In genomic region chr5:115072143-115072542, GRCm38 (mm10) we compare ENCODE assay signal across 8 mouse cellular contexts. TPM values are rescaled to one million over a fixed set of nuclear protein-coding genes. Genes with fewer than 3 reads are reported as not detected.
A peak's percentile ranks its signal among the peaks of the same experiment; 100 is the strongest.
DNase-seq lines count a peak whose midpoint lies in the region; ATAC-seq and TF ChIP-seq lines count a peak whose summit lies in the region.

No protein-coding gene starts in this region.

- peaks cover 16% of the 10 kb centered on the region for H3K79me2 ChIP-seq in MEL (ENCODE audit: control insufficient read depth, insufficient read depth, low read length, poor library complexity)

- DNase-seq in forebrain, embryonic 10.5 days (ENCODE audit: extremely low spot score, low spot score) = no peak
- peak; percentile 96 for DNase-seq in MEL (ENCODE audit: low read depth, low spot score)
- DNase-seq in kidney, postnatal 14 days = peak; percentile 20
- peak; percentile 36 to 53 for DNase-seq in lung, postnatal 4 days
- DNase-seq in ovary, adult 18-20 months (ENCODE audit: low spot score) = no peak
- DNase-seq in midbrain, embryonic 11.5 days (ENCODE audit: low spot score, missing footprints) = no peak

- no peaks in the 10 kb centered on the region for H3K4me1 ChIP-seq in forebrain, embryonic 10.5 days
- peaks cover 11% of the 10 kb centered on the region for H3K4me1 ChIP-seq in forebrain, embryonic 13.5 days
- H3K4me1 ChIP-seq in MEL (ENCODE audit: control insufficient read depth in 1 of 2, insufficient read depth in 2 of 2, low read length in 2 of 2) = peaks cover 34 to 73% of the 10 kb centered on the region in 2 experiments
- no peaks in the 10 kb centered on the region for H3K4me1 ChIP-seq in midbrain, embryonic 11.5 days (ENCODE audit: control insufficient read depth, insufficient read depth, low read length)

- H3K27ac ChIP-seq in forebrain, embryonic 10.5 days = peak overlapping the region; percentile 40; the same call in 1 of the 2 replicates
- no peak overlapping the region for H3K27ac ChIP-seq in forebrain, embryonic 13.5 days
- H3K27ac ChIP-seq in MEL (ENCODE audit: control insufficient read depth, low read depth, low read length) = peak overlapping the region; percentile 97
- H3K27ac ChIP-seq in midbrain, embryonic 11.5 days (ENCODE audit: low read depth, low read length) = no peak overlapping the region

- ATAC-seq in forebrain, embryonic 13.5 days = no peak
- ATAC-seq in erythroid progenitor cell, adult 5-6 weeks (replicated peaks; ENCODE audit: low FRiP score, poor library complexity, severe bottlenecking) = peak; percentile 64
- ATAC-seq in midbrain, embryonic 11.5 days (ENCODE audit: low FRiP score) = no peak

- H3K9me3 ChIP-seq in forebrain, embryonic 10.5 days = no peaks in the 10 kb centered on the region
- H3K9me3 ChIP-seq in forebrain, embryonic 13.5 days (replicated peaks) = no peaks in the 10 kb centered on the region
- no peaks in the 10 kb centered on the region for H3K9me3 ChIP-seq in MEL (replicated peaks; ENCODE audit: insufficient read depth, low read length)
- H3K9me3 ChIP-seq in midbrain, embryonic 11.5 days (ENCODE audit: control insufficient read depth, low read length) = no peaks in the 10 kb centered on the region

- no peak for TF ChIP-seq RAD21 in MEL (IDR thresholded peaks at IDR 0.05; ENCODE audit: low read depth, low read length)

- WGBS in forebrain, embryonic 10.5 days = 95% methylated on average over 7 of the region's 7 CpGs
- WGBS in forebrain, embryonic 13.5 days = 85% methylated on average over 7 of the region's 7 CpGs
- WGBS in midbrain, embryonic 11.5 days = 98% methylated on average over 7 of the region's 7 CpGs

- peak; percentile 88 to 93 for TF ChIP-seq EP300 in MEL (IDR thresholded peaks at IDR 0.05; ENCODE audit: low read depth in 1 of 2, low read length in 2 of 2)

- H3K9ac ChIP-seq in forebrain, embryonic 13.5 days = no peak overlapping the region
- H3K9ac ChIP-seq in MEL (ENCODE audit: control insufficient read depth, low read depth, low read length, poor library complexity, severe bottlenecking) = peak overlapping the region; percentile 46
- no peak overlapping the region for H3K9ac ChIP-seq in midbrain, embryonic 11.5 days (ENCODE audit: low read length)

- H3K36me3 ChIP-seq in forebrain, embryonic 10.5 days (replicated peaks) = peaks cover 27% of the 10 kb centered on the region
- H3K36me3 ChIP-seq in forebrain, embryonic 13.5 days (ENCODE audit: poor library complexity, severe bottlenecking) = peaks cover 19% of the 10 kb centered on the region
- H3K36me3 ChIP-seq in MEL (ENCODE audit: control insufficient read depth in 1 of 2, insufficient read depth in 2 of 2, low read length in 2 of 2) = peaks cover 0 to 76% of the 10 kb centered on the region in 2 experiments; a peak in 3 of 4 replicates
- H3K36me3 ChIP-seq in midbrain, embryonic 11.5 days (ENCODE audit: control insufficient read depth, insufficient read depth, low read length) = 0 out of 2 replicates have a peak, but pooled peaks cover 3% of the 10 kb centered on the region

- no peak overlapping the region for H3K4me3 ChIP-seq in forebrain, embryonic 10.5 days
- no peak overlapping the region for H3K4me3 ChIP-seq in forebrain, embryonic 13.5 days
- H3K4me3 ChIP-seq in MEL (ENCODE audit: control insufficient read depth in 1 of 2, insufficient read depth in 1 of 2, low read depth in 2 of 2, low read length in 2 of 2) = 0 out of 4 replicates have a peak overlapping the region, but pooled peaks of 1 of the 2 experiments have one; percentile 1
- H3K4me3 ChIP-seq in midbrain, embryonic 11.5 days (ENCODE audit: low read depth, low read length) = no peak overlapping the region

- no peak; a peak in 1 of 4 replicates for TF ChIP-seq POLR2A in MEL (IDR thresholded peaks at IDR 0.05; ENCODE audit: control insufficient read depth in 1 of 2, insufficient read depth in 1 of 2, low read depth in 1 of 2, low read length in 2 of 2, poor library complexity in 1 of 2)

- no peaks in the 10 kb centered on the region for H3K27me3 ChIP-seq in forebrain, embryonic 10.5 days (ENCODE audit: poor library complexity, severe bottlenecking)
- H3K27me3 ChIP-seq in forebrain, embryonic 13.5 days = no peaks in the 10 kb centered on the region
- no peaks in the 10 kb centered on the region for H3K27me3 ChIP-seq in MEL (ENCODE audit: control insufficient read depth in 1 of 2, insufficient read depth in 2 of 2, low read length in 2 of 2)
- H3K27me3 ChIP-seq in midbrain, embryonic 11.5 days (ENCODE audit: control insufficient read depth, insufficient read depth, low read length) = no peaks in the 10 kb centered on the region

- H3K4me2 ChIP-seq in forebrain, embryonic 13.5 days = no peak overlapping the region
- no peak overlapping the region for H3K4me2 ChIP-seq in midbrain, embryonic 11.5 days

- no peak for TF ChIP-seq CTCF in MEL (IDR thresholded peaks at IDR 0.05 in 2 of 3, conservative IDR thresholded peaks at IDR 0.05 in 1 of 3; ENCODE audit: control insufficient read depth in 1 of 3, insufficient read depth in 1 of 3, low read depth in 2 of 3, low read length in 3 of 3, poor library complexity in 1 of 3, severe bottlenecking in 1 of 3)

TF ChIP-seq in MEL, 35 proteins besides CTCF, POLR2A, EP300 and RAD21 (continues in another document):
- TF ChIP-seq GATA1 (IDR thresholded peaks at IDR 0.05; ENCODE audit: low read depth, low read length) (peak; percentile 67), NELFE (IDR thresholded peaks at IDR 0.05; ENCODE audit: low read depth, low read length) (no peak), USF1 (IDR thresholded peaks at IDR 0.05; ENCODE audit: low read depth, low read length) (no peak), ETS1 (IDR thresholded peaks at IDR 0.05; ENCODE audit: low read depth, low read length) (peak; percentile 97), GABPA (IDR thresholded peaks at IDR 0.05; ENCODE audit: low read depth, low read length) (peak; percentile 94), BHLHE40 (IDR thresholded peaks at IDR 0.05; ENCODE audit: borderline replicate concordance, low read depth, low read length) (no peak; the same call in 1 of the 2 replicates), MEF2A (IDR thresholded peaks at IDR 0.05; ENCODE audit: extremely low read depth, insufficient replicate concordance, low read depth, low read length, poor library complexity, severe bottlenecking) (no peak), TAL1 (IDR thresholded peaks at IDR 0.05; ENCODE audit: low read length) (peak; percentile 28; the same call in 1 of the 2 replicates), MAFK (IDR thresholded peaks at IDR 0.05; ENCODE audit: borderline replicate concordance, low read depth, low read length) (peak; percentile 93), POLR2AphosphoS5 (IDR thresholded peaks at IDR 0.05; ENCODE audit: borderline replicate concordance, low read depth, low read length) (no peak), UBTF (IDR thresholded peaks at IDR 0.05; ENCODE audit: borderline replicate concordance, insufficient read depth, low read depth, low read length) (no peak), POLR2AphosphoS2 (IDR thresholded peaks at IDR 0.05; ENCODE audit: low read length) (peak; percentile 33; the same call in 1 of the 2 replicates), MAZ (IDR thresholded peaks at IDR 0.05; ENCODE audit: low read depth, low read length) (peak; percentile 97), ZMIZ1 (IDR thresholded peaks at IDR 0.05; ENCODE audit: low read depth, low read length) (0 out of 2 replicates have a peak, but pooled peaks have one; percentile 54), SIN3A (IDR thresholded peaks at IDR 0.05; ENCODE audit: low read length) (peak; percentile 90), HCFC1 (IDR thresholded peaks at IDR 0.05; ENCODE audit: low read depth, low read length) (peak; percentile 54; the same call in 1 of the 2 replicates), MXI1 (IDR thresholded peaks at IDR 0.05; ENCODE audit: low read depth, low read length) (peak; percentile 77), ELF1 (IDR thresholded peaks at IDR 0.05; ENCODE audit: low read depth, low read length) (peak; percentile 66), MYC (IDR thresholded peaks at IDR 0.05; ENCODE audit: low read depth, low read length) (peak; percentile 69; the same call in 1 of the 2 replicates), USF2 (IDR thresholded peaks at IDR 0.05; ENCODE audit: borderline replicate concordance in 1 of 2, insufficient read depth in 1 of 2, low read depth in 1 of 2, low read length in 2 of 2) (no peak), CHD2 (IDR thresholded peaks at IDR 0.05; ENCODE audit: low read length) (no peak), MAX (IDR thresholded peaks at IDR 0.05; ENCODE audit: low read length) (peak; percentile 40; the same call in 1 of the 2 replicates), ZC3H11A (IDR thresholded peaks at IDR 0.05; ENCODE audit: low read depth, low read length) (no peak), NRF1 (IDR thresholded peaks at IDR 0.05; ENCODE audit: insufficient read depth, low read depth, low read length, poor library complexity, severe bottlenecking) (no peak), MYB (IDR thresholded peaks at IDR 0.05; ENCODE audit: low read depth, low read length) (peak; percentile 55)

RNA-seq across cellular contexts. Expression of gene Gm10401, which starts 26.0 kb away (rescaled TPM):
- polyA plus RNA-seq in forebrain, embryonic 10.5 days (2016; fragmentation: Nextera tagmentation; extraction: Ambion mirVana) = 18.3 and 22.9 TPM in 2 replicates
- 38.4 and 40.9 TPM in 2 replicates for polyA plus RNA-seq in forebrain, embryonic 13.5 days (2015; fragmentation: Nextera tagmentation; extraction: Ambion mirVana)
- total RNA-seq in MEL (2012; rRNA removed) = 3.5 and 4.6 TPM in 2 replicates
- under 1 TPM in 1 of 2 experiments, not detected in 1; 0.56 TPM for polyA plus RNA-seq in MEL (2012; ENCODE audit: insufficient read depth in 1 of 2, insufficient read length in 2 of 2, low read depth in 1 of 2, low replicate concordance in 2 of 2, missing spikeins in 1 of 2)
- total RNA-seq in erythroid progenitor cell, adult 5-6 weeks (2015; ENCODE audit: low replicate concordance) = not detected in 2 replicates
- total RNA-seq in erythroid progenitor cell, adult 5-6 weeks (2017; ENCODE audit: low replicate concordance) = 1.2 and 5.8 TPM in 2 replicates
- polyA plus RNA-seq in midbrain, embryonic 11.5 days (2014; fragmentation: Nextera tagmentation; extraction: Ambion mirVana) = 23.2 and 26.6 TPM in 2 replicates

RNA-seq across cellular contexts. Expression of gene Acads, which starts 47.0 kb away (rescaled TPM):
- 59.9 and 66.9 TPM in 2 replicates for polyA plus RNA-seq in forebrain, embryonic 10.5 days (2016; fragmentation: Nextera tagmentation; extraction: Ambion mirVana)
- polyA plus RNA-seq in forebrain, embryonic 13.5 days (2015; fragmentation: Nextera tagmentation; extraction: Ambion mirVana) = 27.7 and 28.6 TPM in 2 replicates
- 31.9 and 35.0 TPM in 2 replicates for total RNA-seq in MEL (2012; rRNA removed)
- polyA plus RNA-seq in MEL (2012; ENCODE audit: insufficient read depth in 1 of 2, insufficient read length in 2 of 2, low read depth in 1 of 2, low replicate concordance in 2 of 2, missing spikeins in 1 of 2) = 10 to 100 TPM in 1 of 2 experiments, not detected in 1; 56.5 TPM
- 4.2 and 20.2 TPM in 2 replicates for total RNA-seq in erythroid progenitor cell, adult 5-6 weeks (2015; ENCODE audit: low replicate concordance)
- total RNA-seq in erythroid progenitor cell, adult 5-6 weeks (2017; ENCODE audit: low replicate concordance) = 2.4 and 8.0 TPM in 2 replicates
- polyA plus RNA-seq in midbrain, embryonic 11.5 days (2014; fragmentation: Nextera tagmentation; extraction: Ambion mirVana) = 21.6 and 23.5 TPM in 2 replicates

Comparison
In these comparisons a context has a peak if more than half of its experiments do, and no peak if none do; other contexts are left out.
1. H3K27ac ChIP-seq: peak in forebrain, embryonic 10.5 days (single experiment) and MEL (single experiment); none in forebrain, embryonic 13.5 days (single experiment) and midbrain, embryonic 11.5 days (single experiment).
2. DNase-seq: peak in MEL (single experiment), kidney, postnatal 14 days (single experiment) and lung, postnatal 4 days (2 of 2); none in forebrain, embryonic 10.5 days (single experiment), ovary, adult 18-20 months (single experiment) and midbrain, embryonic 11.5 days (single experiment).
3. RNA of gene Gm10401, which starts 26.0 kb away (polyA plus RNA-seq): 38.4 to 40.9 TPM in forebrain, embryonic 13.5 days, 23.2 to 26.6 TPM in midbrain, embryonic 11.5 days and 18.3 to 22.9 TPM in forebrain, embryonic 10.5 days; 0.56 TPM in MEL; every median in the first group is over 10 times any median in the second.